Mouse (Mus musculus) MEL (cell line): ENCODE data around the gene Abi3.
A peak's percentile ranks its signal among the peaks of the same experiment; 100 is the strongest.

ENCODE experiments used
- CTCF ChIP-seq, 3 experiments: IDR thresholded peaks in 2 of 3; conservative IDR thresholded peaks in 1 of 3; 2 replicates each; pipeline ENCODE4 v1.5.1; 2011 to 2012; ENCODE audit warnings: low read length in 3 of 3, low read depth in 2 of 3, mild to moderate bottlenecking in 2 of 3, improper control_type of control experiment in 1 of 3, inconsistent platforms in 1 of 3, mixed read lengths in 1 of 3, moderate library complexity in 1 of 3; ENCODE audit not compliant: control insufficient read depth in 1 of 3, insufficient read depth in 1 of 3, poor library complexity in 1 of 3, severe bottlenecking in 1 of 3
- E2F4 ChIP-seq: IDR thresholded peaks from 2 replicates; pipeline ENCODE4 v1.6.1; 2011; ENCODE audit warnings: low read depth, low read length, improper control_type of control experiment, borderline replicate concordance
- GATA1 ChIP-seq: IDR thresholded peaks from 2 replicates; pipeline ENCODE4 v1.6.1; 2011; ENCODE audit warnings: low read depth, low read length, improper control_type of control experiment
- POLR2A ChIP-seq, 2 experiments: IDR thresholded peaks; 2 replicates each; pipeline ENCODE4 v1.6.1; 2011 to 2012; ENCODE audit warnings: low read length in 2 of 2, mild to moderate bottlenecking in 2 of 2, control low read depth in 1 of 2, improper control_type of control experiment in 1 of 2, low read depth in 1 of 2, moderate library complexity in 1 of 2; ENCODE audit not compliant: control insufficient read depth in 1 of 2, insufficient read depth in 1 of 2, poor library complexity in 1 of 2
- POLR2AphosphoS2 ChIP-seq: IDR thresholded peaks from 2 replicates; pipeline ENCODE4 v1.6.1; 2011; ENCODE audit warnings: low read length, improper control_type of control experiment
- SIN3A ChIP-seq: IDR thresholded peaks from 2 replicates; pipeline ENCODE4 v1.6.1; 2012; ENCODE audit warnings: low read length, improper control_type of control experiment, inconsistent platforms
- ZC3H11A ChIP-seq: IDR thresholded peaks from 2 replicates; pipeline ENCODE4 v1.6.1; 2012; ENCODE audit warnings: low read depth, mild to moderate bottlenecking, inconsistent platforms, low read length, improper control_type of control experiment

DNA sequence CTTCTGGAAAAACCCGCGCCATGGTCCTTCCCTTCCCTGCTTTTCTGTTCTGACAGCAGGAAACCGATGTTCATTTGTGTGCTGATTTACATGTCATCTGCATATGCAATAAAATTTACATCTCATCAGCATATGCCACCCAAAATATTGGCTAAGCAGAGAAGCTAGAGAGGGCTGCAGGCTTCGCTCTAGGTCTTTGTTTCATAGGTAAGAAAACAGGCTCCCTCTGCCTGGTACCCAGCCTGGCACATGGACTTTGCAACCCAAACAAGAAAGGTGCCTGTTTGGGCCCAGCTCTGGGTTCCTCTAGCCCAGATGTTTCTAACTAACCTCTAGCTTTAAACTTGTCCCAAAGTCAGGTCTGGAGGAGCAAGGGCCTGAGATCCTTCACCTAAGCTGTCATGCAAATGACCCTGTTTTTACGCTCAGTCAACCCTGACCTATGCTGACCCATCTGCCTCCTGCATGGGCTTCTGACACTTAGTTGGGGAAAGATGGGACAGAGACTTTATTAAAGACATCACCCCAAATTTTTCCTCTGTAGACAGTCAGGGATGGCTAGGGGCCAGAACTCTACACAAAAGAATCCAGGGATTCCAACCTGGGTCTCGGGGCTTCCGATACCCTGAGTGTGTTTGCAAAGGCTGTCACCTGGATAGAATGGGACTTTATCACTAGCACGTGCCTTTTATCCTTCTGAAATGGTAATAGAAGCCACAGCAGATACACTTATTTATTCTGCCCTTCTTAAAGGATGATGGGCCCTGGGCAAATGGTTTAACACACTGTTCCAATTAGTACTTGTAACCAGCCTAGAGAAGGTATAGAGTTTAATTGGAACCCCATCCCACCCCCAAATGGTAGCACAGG lies 3.0 kb downstream of the Abi3 start:
- TF ChIP-seq E2F4 (no peak), ZC3H11A (no peak), POLR2AphosphoS2 (no peak), CTCF (IDR thresholded peaks at IDR 0.05 in 2 of 3, conservative IDR thresholded peaks at IDR 0.05 in 1 of 3; ENCODE audit: control insufficient read depth in 1 of 3, insufficient read depth in 1 of 3, low read depth in 2 of 3, low read length in 3 of 3, poor library complexity in 1 of 3, severe bottlenecking in 1 of 3) (no peak), POLR2A (IDR thresholded peaks at IDR 0.05; ENCODE audit: control insufficient read depth in 1 of 2, insufficient read depth in 1 of 2, low read depth in 1 of 2, low read length in 2 of 2, poor library complexity in 1 of 2) (peak in 1 of 2 experiments; percentile 35; a peak in 1 of 4 replicates), SIN3A (no peak), GATA1 (no peak)
